Comparison of ENCODE assay signal across 12 mouse cellular contexts in the genomic region with DNA sequence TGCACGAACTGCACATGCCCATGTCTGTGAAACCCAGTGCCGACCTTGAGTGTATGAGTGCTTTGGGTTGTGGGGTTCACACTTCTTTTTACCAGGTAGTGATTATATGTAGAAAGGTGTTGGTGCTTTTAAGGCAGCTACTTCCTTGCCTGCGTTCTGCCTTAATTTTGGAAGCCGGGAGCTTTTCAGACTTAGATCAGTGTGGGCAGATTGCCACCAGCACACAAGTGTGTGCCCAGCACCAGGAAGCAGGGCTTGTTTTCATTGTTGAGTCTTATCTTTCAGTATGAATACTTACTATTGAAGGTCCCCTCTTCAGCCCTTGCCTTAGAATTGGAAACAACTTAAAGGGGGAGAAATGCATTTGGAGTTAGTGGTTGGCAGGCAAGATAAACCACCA.
"Had no signal": no experiment of that assay in that cellular context is flagged by ENCODE, and none has a peak within 500 bp of the region (broad histone marks: within the 10 kb centered on the region; RNA-seq: fewer than 3 reads in every experiment).

No protein-coding gene starts in this region.

- H3K27me3 ChIP-seq: liver, embryonic 15.5 days; neural tube, embryonic 12.5 days had no signal

- H3K9ac ChIP-seq: liver, embryonic 15.5 days; lung, embryonic 14.5 days; neural tube, embryonic 12.5 days had no signal

- H3K4me2 ChIP-seq: liver, embryonic 11.5 days; liver, embryonic 15.5 days; lung, embryonic 14.5 days; neural tube, embryonic 12.5 days had no signal

- DNase-seq: kidney, adult 11 months; kidney, adult 9 months; kidney, postnatal 4 days; lung, embryonic 14.5 days; midbrain, embryonic 14.5 days; spleen, adult 18-20 months; thymus, postnatal 36 days had no signal

- H3K9me3 ChIP-seq: liver, embryonic 15.5 days; neural tube, embryonic 12.5 days had no signal

- H3K27ac ChIP-seq: kidney, postnatal 0 days; layer of hippocampus, adult 2 months; liver, embryonic 15.5 days; neural tube, embryonic 12.5 days had no signal

- H3K4me3 ChIP-seq: layer of hippocampus, adult 2 months; liver, embryonic 15.5 days; neural tube, embryonic 12.5 days had no signal
